Mouse (Mus musculus) layer of hippocampus, adult 8-10 months (tissue): Measurements from ENCODE around the gene Slit3. TPM values are rescaled to one million over a fixed set of nuclear protein-coding genes. Genes with fewer than 3 reads are reported as not detected.
A peak's percentile ranks its signal among the peaks of the same experiment; 100 is the strongest.

Experiments
- DNase-seq, 2 experiments: peaks; one replicate each; pipeline ENCODE4 v3.0.0; 2022; ENCODE audit warnings: low spot score in 2 of 2
- total RNA-seq, 4 experiments: library from RNA; stranded (reverse); gene quantifications; 2 replicates each; pipeline ENCODE4 v1.2.4; 2022

Slit3 gene
- total RNA-seq, 4 experiments from 2014 or later, result 79.5 to 107 (median 95.7) TPM

DNA sequence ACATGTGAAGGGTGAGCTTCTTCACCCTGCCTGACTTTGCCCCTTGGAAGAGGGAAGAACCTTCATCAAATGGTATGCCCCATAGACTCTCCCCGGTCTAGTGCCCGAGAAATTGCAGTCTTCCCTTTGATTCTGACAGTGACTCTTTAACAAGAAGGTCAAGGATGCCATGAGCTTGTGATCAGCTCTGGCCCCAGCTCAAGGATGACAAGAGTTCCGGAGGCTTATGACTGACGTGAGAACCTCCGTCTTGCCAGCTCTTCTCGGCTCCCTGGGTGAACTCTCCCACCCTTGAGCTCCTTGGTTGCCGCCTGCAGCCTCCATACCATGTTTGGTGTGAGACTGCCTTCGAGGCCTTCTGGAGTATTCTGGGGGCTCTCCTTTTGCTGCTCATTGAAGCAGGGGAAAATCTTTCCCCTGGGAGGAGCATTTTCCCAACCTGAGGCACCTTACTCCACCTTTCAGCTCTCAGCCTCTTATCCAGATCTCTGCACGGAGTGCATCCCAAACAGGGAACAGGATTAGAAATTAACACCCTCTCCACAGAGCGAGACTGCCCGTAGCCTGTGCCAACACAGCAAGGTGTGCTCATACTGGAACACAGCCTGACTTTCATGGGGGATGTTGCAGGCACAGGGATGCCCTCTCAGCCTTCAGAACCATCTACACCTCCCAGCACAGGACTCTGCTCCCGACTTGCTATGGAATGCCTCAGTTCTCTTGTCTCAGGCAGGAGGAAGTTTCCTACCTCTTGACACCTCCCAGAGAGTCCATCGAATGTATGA is 224.9 kb downstream of the Slit3 start:
- DNase-seq, result no peak

DNA sequence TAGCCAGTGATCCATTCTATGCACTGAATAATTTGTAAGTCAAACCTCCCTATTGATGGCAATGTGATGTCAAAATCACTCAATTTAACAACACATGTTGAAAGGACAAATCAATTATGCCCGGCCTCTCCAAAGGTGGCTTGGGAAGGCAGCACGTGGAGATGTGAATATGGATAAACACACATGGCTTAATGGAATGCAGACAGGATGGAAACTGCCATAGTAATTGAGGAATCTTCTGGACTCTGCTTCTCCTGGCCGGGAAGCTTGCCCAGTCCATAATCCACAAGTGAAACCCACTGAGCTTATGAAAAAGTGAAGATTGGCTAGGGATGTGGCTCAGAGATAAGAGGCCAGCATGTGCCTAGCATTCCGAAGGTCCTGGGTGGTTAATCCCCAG is 227.1 kb downstream of the Slit3 start:
- no peak for DNase-seq

DNA sequence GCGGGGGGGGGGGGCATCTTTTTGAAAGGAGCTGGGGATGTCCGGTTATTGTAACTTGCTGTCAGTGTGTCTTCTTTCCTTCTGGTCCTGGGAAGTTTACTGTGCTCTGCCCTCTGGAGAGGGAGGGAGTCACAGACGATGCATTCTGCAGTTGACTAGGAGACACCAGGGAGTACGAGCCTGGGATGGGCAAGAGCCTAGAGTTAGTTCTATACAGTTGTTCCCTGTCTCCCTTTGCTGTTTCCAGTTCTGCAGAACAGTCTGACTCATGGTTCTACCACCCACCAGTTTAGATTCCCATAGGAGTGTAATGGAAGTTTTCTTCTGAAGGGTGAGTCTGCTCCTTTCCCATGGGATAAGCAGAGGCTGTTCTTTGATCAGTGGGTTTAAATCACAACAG is 229.9 kb downstream of the Slit3 start:
- DNase-seq, result no peak

DNA sequence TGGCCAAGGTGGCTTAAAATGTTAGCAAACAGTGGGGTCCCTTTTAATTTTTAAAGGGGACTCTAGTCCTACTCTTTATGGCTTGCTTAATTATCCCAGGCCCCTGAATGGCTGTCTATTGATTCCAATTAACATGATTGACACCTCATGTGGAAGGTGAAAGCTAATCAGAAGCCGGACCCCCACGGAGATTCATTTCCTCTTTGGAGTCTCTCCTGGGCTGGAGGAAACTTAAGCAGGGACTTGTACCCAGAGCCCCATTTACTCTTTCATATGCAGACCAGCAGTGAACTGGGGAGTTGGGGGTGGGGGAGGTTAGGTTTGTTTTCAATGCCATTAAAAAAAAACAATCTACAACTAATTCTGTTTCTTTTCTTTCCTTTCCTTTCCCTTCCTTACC is 230.4 kb downstream of the Slit3 start:
- no peak for DNase-seq

DNA sequence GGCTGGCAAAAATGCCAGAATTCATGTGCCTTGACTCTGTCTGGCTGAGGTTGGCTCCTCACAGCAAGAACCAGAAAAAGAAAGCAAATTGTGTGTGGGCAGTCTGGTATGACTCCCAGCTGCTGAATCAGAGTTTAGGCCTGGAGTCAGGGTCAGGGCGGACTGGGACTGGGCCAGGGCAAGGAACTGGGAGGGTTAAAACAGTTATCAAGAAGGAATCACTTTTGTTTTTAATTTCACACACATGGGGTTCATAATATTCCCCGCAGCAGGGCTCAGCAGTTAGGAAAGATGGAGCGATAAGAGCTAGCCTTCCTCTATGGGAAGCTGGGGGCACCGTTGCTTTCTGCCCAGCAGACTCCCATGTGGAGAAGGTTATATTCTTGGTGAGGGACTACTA is 234.8 kb downstream of the Slit3 start:
- no peak for DNase-seq

DNA sequence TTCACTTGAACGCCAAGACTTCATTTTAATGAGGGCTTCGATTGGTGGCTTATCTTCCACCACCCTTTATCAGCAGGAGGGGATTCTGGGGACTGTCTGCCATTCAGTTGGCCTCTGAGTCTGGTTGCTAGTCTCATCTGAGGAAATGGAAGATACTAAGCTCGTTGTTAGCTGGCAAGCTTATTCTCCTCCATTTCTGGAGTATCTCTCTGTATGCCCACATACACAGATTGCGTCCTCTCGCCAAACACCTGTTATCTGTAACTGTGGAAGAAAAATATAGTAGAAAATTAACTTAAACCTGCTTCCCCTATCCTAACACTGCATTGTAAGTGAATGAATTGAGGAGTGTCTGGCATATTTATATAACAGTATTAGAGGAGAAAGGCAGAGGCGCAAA is 240.0 kb downstream of the Slit3 start:
- peak; percentile 26 to 46 for DNase-seq

DNA sequence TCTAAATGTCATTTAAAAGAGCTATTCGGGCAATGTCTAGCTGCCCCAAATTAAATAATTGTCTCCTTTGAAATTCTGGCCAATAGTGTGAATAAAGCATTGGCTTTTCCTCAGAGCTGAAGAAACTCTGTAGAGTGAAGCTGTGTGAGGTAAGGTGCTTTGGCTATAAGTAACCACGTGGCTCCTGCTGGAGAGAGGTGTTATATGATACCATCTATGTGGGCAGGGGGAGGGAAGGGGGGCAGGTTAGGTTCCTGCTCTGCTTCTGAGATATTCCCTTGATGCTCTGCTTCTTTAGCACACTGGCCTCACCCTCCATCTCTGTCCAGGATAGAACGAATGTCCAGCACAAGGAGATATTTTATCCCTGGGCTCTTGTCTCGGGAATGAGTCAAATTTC is 242.0 kb downstream of the Slit3 start:
- no peak for DNase-seq

DNA sequence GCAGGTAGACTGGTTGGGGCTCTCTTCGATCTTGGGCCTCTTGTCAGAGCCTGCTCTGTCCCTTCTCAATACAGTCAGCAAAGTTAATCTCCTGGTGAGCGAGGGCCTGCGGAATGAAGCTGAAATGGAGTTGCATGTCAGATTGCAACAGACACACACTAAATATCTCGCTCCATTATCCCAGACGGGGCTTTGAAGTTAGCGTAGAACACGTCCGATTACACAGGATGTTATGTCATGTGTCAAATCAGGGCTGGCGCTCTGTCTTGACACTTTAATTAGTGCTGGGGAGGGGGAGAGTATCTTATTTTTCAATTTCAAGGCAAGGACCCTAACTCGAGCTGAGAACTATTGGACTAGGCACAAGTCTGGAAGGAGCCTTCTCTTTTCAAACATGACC is 243.4 kb downstream of the Slit3 start:
- DNase-seq, result no peak

DNA sequence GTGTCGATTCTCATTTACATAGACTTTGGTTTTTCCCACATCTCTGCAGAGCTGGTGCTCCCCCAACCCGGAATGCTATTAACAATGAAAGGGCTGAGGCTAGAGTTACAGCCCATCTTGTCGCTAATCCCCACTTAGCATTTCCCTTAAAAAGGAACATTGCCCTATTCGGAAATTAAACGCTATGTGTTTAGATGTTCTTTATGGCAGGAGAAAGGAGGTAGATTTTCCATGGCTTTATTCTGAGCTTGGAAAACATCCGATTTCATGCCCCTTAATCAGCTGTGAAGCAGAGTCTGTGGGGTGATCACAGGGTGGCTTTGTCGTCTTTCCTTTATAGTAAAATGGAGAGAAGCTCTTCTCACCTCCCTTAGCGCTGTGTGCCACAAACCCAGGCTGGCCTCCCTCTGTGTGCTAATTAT is 244.5 kb downstream of the Slit3 start:
- DNase-seq, result no peak

DNA sequence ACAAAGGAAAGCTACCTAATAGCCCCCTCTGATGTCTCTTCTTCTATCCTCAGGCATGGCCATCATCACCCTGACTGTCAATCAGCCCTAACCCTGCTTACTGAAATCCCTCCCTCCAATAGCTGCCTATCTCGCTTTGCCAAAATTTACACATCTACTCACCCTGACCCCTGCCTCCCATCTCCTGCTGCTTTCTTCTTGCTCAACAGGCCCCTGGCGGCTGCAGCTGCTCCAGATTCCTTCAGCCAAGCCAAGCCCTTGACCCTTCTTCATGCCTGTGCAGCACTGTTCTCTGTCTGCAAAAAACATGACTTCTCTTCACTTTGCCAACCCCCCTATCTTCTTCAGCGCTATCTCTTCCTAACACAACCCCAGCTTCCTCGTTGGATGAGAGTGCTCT is 245.6 kb downstream of the Slit3 start:
- DNase-seq, result no peak

DNA sequence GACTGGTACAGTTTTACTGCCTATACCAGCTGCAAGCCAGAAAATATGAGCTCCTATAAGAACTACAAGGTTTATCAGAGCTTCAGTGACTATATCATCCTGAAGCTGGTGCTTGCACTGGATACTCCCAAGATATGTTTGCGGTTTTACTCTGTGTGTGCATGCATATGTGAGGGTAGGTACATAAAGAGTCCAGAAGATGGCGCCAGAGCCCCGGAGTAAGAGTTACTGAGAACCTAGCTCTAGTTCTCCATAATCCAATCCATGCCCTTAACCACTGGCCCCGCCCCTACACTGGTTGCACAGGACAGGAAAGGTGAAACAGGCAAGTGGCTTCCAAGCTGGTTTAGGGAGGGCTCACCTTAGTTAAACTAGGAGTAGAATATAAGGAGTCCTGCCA is 246.2 kb downstream of the Slit3 start:
- DNase-seq, result no peak

DNA sequence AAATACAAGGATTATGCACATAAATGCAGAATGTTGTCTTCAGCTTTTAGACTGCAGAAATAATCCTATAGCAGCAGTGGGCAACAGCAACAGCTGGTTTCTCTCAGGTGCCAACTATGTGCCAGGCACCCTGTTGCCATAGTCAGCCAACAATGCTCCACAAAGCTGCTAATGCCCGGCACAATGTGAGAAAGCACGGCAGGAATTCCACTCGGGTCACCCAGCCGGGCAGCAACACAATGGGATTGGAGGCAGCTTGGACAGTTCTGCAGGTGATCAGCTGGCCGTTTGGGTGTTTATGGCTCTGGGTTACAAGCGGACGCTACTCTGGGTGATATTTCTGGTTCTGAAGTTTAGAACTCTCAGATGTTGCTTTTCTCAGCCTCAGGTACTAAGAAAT is 248.9 kb downstream of the Slit3 start:
- DNase-seq, result no peak

DNA sequence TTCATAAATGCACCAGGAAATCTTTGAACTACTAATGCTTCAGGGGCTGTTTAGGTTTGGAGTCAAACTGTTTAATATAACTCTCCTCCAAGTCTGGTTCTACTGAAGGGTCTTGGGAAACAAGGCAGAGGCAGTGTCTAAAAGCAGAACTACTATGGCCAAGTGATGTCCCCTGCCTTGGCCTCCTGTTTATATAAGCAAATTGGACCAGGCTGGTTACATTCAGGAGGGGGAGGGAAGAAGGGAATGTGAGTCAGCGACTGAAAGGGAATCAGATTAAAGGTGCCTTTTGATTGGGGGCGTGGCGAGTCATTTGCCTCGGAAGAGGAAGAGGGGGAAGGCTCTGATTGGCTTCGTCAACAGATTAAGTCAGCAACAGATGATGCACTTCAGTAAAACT is 249.7 kb downstream of the Slit3 start:
- DNase-seq, result no peak

DNA sequence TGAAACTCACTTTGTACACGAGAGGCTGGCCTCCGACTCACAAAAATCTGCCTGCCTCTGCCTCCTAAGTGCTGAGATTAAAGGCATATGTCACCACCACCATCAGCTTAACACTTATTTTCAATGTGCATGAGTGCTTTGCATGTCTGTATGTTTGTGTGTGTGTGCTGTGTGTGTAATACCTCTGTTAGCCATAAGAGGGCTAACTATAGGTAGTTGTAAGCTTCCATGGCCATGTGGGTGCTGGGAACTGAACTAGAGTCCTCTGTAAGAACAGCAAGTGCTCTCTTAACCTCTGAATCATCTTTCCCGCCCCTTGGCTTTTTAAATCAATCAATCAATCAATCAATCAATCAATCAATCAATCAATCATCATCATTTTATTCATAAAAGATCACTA is 251.4 kb downstream of the Slit3 start:
- no peak for DNase-seq

DNA sequence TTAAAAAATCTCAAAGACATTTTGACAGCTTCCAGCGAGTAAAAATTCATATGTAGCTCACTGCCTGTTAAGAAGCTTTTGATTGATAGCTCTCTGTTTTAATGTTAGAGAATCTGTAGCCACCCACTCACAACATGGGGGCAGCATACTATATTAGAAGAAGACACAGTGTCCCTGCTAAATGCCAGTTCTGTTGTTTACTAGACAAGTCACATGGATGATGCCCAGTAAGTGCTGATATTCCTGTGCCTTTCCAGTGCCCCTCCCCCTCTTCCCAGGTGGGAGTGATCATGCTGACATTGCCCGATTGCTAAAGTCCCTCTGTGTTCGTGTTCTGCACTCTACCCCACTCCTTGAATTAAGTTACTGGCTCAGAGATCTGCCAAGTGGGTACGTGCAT is 254.0 kb downstream of the Slit3 start:
- peak; percentile 59 to 60 for DNase-seq

DNA sequence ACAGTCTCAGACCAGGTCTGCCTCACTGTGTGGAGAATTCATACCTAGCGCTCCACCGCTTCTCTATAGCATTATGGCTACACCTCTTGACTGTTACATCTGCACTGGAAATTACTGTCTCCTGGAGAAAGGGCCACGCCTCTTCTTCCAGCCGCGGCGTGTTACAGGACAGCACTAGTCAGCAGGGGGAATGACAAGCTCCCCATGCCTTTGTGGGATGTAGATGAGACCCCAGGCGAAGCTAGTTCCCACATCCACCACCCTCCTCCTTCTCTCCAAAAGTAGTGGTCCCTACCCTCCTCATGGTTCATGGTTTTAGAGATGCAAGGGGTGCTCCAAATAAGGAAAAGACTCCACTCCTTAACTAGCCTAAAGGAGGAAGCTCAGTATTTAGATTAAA is 257.8 kb downstream of the Slit3 start:
- DNase-seq, result no peak

DNA sequence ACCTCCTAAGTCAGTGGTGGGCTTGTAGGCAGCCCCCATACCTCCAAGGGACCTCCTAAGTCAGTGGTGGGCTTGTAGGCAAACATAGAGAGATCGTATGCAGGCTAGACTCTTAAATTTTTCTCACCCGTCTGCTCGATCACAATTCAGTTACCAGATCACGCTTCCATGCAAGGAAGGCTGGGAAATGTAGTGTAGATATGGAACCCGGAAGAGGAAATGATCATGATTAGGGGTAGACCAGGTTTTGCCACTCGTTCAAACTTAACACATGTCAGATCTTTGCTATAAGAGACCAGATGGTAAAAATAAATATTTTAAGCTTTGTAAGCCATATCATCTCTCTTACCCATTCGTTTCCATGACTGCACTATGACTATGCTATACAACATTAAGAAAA is 258.4 kb downstream of the Slit3 start:
- no peak for DNase-seq

DNA sequence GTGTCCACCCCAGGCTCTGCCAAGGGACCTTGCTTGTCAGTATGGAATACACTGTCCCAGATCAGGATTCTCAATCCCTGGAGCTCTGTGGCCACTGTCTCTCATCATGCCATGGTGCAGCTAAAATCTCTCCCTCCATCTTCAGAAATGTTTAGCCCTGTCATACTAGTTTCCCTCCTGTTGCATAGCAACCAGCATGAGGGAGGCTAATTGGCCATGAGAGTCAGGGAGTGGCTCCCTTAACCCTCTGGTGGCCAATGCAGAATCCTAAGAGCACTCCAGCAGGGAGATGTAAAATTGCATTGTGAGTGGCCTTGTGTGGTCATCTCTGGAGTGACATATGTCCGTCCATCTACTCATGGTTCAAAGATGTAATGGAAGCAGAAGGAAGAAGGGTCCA is 259.7 kb downstream of the Slit3 start:
- no peak for DNase-seq

DNA sequence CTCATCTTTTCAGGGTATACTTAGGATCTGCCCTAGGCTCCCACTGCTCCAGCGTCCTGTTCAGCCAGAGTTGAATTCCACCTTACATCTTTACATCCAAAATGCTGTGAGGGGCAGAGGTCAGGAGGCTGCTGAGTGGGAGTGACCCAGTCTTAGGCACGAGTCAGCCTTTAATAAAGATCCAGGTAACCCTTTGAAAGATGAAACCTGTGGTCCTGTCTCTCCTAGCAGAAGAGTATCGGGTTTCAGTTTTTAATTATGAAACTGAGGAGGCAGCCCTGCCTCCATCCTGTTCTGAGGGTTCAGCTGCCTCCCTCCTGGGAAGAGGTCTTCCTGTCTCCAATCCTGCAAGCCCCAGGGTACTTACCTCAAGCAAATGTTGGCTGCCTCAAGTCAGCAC is 264.4 kb downstream of the Slit3 start:
- DNase-seq, result no peak

DNA sequence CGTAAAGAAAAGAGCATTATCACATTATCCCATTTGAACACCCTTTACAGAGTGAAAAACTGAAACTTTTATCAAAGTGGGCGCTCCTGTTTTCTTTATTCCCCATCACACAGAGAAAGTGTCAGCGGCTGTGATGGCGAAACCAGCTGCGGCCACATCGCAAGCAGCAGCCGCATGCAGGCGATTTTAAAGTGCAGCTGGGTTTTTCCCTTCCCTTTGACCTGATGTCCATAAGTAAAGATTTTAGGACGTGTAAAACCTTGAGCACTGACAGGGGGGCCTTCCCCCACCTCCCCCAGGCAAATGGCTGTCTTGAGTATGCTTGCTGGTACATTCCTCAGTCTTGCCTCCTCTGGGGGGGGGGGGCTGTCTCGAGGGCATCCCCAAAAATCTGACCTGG is 266.8 kb downstream of the Slit3 start:
- no peak for DNase-seq

DNA sequence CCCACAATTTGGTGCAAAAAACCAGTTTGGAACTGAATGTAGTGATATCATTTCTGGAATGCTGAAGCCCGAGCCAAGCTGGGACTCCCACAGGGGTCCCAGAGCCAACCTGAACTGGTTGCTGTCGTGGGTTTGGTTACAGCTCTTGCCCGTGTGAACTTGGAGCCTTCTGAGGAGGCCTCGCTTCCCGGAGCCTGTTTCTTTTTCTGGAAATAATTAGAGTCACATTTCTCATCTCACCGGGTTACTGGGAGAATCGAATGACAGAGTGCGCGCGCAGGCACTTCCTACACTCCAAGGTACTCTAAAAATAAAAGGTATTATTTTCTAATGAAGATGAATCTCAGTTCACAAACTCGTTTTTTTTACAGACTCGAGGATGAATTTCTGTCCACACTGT is 267.4 kb downstream of the Slit3 start:
- DNase-seq, result no peak

DNA sequence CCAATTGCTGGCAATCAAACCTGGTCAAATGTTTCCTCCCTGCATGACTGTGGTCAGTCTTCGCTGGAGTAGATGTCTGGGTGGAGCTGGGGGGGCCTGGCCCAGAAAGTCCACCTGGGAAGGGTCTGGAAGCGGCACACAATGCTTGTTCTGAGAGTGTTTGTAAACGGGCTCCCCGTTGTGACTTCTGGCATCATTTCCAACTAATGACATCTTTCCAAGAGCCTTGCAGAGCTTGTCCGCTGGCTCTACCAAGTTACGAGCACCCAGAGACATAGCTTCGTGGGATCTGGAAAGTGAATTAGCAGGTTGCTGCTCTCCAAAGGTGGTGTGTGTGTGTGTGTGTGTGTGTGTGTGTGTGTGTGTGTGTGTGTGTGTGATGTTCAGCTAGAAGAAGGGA is 268.3 kb downstream of the Slit3 start:
- no peak for DNase-seq

DNA sequence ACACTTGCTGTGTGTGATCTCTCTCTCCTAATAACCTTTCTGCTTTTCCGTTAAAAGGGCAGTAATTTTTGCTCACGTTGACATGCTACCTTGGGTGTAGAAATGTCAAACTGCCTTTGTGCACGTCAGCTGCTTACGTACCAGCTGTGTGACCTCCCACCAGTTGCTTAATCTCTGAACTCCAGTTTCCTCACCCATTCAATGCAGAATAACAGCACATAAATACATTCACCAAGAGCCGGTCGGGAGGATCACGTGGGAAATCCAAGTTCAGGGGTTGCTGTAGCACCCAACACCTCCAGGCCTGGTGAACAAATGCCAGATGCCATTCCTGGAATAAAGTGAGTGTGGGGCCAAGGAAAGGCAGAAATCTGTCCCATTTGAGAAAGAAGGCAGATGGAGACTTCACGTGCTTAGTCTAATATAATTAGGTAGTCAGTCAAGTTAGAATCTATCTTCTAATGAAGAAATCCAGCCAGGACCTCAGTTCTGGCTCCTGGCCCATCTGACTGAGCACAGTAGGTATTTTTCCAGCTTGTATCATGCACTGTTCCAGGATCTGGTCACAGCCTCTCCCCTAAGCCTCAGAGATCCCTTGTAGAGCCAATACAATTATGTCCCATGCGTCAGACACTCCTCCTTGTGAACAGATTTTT is 268.9 kb downstream of the Slit3 start:
- no peak for DNase-seq
